Mouse (Mus musculus) activated CD4-positive, CD25-positive, alpha-beta regulatory T cell, adult 4 months (primary cell): ENCODE results near the gene Ran. TPM values are rescaled to one million over a fixed set of nuclear protein-coding genes. Genes with fewer than 3 reads are reported as not detected.

Experiments
- ATAC-seq: one replicate; pipeline ENCODE4 v1.8.0; 2017
- polyA plus RNA-seq, 2 experiments: library from polyadenylated mRNA; unstranded; fragments of 100-300 nt; shearing (Covaris generic); gene quantifications; one replicate each; pipeline ENCODE4 v1.2.1; 2017

Ran gene
- polyA plus RNA-seq, 2 experiments from 2014 or later = 320 to 324 TPM

- ATAC-seq = no peak
These were observed 45.4 kb downstream of the Ran start for GRCm38 (mm10) chr5:129065301-129065700.

GRCm38 (mm10) chr5:129065946-129066345, 46.1 kb downstream of the Ran start:
- ATAC-seq = no peak

DNA sequence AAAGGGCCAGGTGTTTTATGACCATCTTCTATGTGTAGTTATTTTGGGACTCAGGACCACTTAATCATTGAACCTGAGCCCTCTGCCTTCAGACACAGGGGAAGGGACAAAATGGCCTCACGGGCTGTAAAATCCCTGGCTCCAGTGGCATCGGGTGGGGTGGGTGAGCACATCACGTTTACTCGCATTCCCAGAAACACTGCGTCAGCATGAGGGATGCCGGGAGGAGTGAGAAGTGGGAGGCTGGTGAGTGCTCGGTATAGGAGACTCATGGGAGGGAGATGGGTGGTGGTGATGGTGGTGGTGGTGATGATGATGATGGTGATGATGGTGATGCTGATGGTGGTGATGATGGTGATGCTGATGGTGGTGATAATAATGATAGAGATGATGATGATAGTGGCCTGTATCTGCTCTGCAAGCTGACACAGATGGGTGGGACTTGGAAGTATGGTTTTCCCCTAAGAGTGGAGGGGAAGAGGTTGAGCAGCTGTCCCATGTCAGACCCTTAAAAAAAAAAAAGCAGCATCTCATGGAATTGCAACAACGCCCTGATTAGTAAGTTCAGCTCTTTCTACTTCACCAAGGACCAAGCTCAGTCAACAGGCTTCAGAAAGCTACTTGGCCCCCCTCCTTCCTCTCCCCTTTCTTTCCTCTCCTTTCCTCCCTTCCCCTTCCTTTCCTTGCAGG, 46.8 kb downstream of the Ran start:
- ATAC-seq = no peak

- no peak for ATAC-seq
These were observed 47.5 kb downstream of the Ran start for GRCm38 (mm10) chr5:129067231-129067834.

DNA sequence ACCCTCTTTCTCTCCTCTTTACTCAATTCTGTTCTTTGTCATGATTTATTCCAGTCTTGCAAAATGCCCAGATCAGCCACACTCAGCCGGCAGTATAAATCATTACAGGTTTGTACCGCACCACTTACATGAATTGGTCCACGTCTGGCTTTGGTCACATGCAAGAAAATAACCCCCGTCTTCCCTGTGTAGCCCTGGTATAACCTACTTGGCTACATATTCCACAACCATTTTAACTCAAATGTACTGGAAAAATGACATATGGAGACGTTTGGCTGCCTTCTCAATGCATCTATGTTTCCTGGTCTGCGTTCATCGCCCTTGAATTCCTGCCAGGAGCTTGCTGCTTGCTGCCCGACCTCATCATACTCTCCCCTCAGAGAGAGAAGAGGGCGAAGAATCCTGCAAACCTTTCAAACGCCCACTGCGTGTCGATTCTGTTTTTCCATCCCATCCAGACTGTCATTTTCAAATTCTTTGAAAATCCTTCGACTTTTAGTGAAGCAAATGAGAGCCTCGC, 52.0 kb downstream of the Ran start:
- no peak for ATAC-seq

GRCm38 (mm10) chr5:129073404-129073803, 53.5 kb downstream of the Ran start:
- ATAC-seq = no peak

Other genes starting within 250 kb of the Ran start
- not detected for gene Rimbp2, start 66.6 kb upstream of the Ran start, polyA plus RNA-seq
- gene Stx2, start 11.5 kb upstream of the Ran start, polyA plus RNA-seq = 1 to 10 TPM in 1 of 2 experiments, under 1 TPM in 1; 0.88 to 3.0 TPM
- under 1 TPM; 0.62 to 0.88 TPM for gene Adgrd1, start 76.7 kb downstream of the Ran start, polyA plus RNA-seq